Mouse (Mus musculus) intestine, embryonic 16.5 days (tissue): Measurements from ENCODE around the gene Adprm. TPM values are rescaled to one million over a fixed set of nuclear protein-coding genes. Genes with fewer than 3 reads are reported as not detected.
"Not testable (repeated sequence)": the region's sequence is repeated elsewhere in the genome, so short reads cannot be mapped to it uniquely, and the experiment has no call there.

Experiments used
- ATAC-seq: fragments of 200-750 bp; cut with Nextera tagmentation; 2 replicates; pipeline ENCODE4 v1.8.0; 2017; ENCODE audit warnings: moderate TSS enrichment, moderate library complexity
- H3K27ac ChIP-seq: fragments of 300-500 bp; sonication (generic); 2 replicates; pipeline ENCODE4 v1.5.1; 2014; ENCODE audit warnings: mild to moderate bottlenecking, low read length
- H3K27me3 ChIP-seq: fragments of 300-500 bp; sonication (generic); replicated peaks from 2 replicates; pipeline ENCODE4 v1.6.1; 2014; ENCODE audit warnings: low read length, control low read depth, mixed read lengths; ENCODE audit not compliant: control insufficient read depth, insufficient read depth
- H3K36me3 ChIP-seq: fragments of 300-500 bp; sonication (generic); 2 replicates; pipeline ENCODE4 v1.6.1; 2014; ENCODE audit warnings: low read length, control low read depth; ENCODE audit not compliant: control insufficient read depth, insufficient read depth
- H3K4me1 ChIP-seq: fragments of 300-500 bp; sonication (generic); 2 replicates; pipeline ENCODE4 v1.6.1; 2014; ENCODE audit warnings: low read length, control low read depth, mixed read lengths; ENCODE audit not compliant: control insufficient read depth, insufficient read depth
- H3K4me2 ChIP-seq: fragments of 300-500 bp; sonication (generic); 2 replicates; pipeline ENCODE4 v1.6.1; 2014; ENCODE audit warnings: low read depth, low read length, control low read depth
- H3K4me3 ChIP-seq: fragments of 300-500 bp; sonication (generic); 2 replicates; pipeline ENCODE4 v1.5.1; 2014; ENCODE audit warnings: mild to moderate bottlenecking, low read length
- H3K9ac ChIP-seq: fragments of 300-500 bp; sonication (generic); 2 replicates; pipeline ENCODE4 v1.6.1; 2014; ENCODE audit warnings: low read depth, low read length
- H3K9me3 ChIP-seq: fragments of 300-500 bp; sonication (generic); 2 replicates; pipeline ENCODE4 v1.6.1; 2016; ENCODE audit warnings: low read length, control low read depth; ENCODE audit not compliant: control insufficient read depth
- WGBS: fragments of 180-500 bp; shearing (Covaris S2); extraction: QIAGEN DNeasy Blood & Tissue Kit; methylation state at CpG from one replicate; pipeline ENCODE4 v1.1.7; 2014; 5-methylcytosine and 5-hydroxymethylcytosine counted together
- polyA plus RNA-seq: library from polyadenylated mRNA; unstranded; fragments of >200 nt; fragmentation: Nextera tagmentation; extraction: Ambion mirVana; gene quantifications from 2 replicates; pipeline ENCODE4 v1.2.1, GENCODE M21; 2015

The Adprm gene
- polyA plus RNA-seq, 1 experiment from 2014 or later, result 22.1 TPM

DNA sequence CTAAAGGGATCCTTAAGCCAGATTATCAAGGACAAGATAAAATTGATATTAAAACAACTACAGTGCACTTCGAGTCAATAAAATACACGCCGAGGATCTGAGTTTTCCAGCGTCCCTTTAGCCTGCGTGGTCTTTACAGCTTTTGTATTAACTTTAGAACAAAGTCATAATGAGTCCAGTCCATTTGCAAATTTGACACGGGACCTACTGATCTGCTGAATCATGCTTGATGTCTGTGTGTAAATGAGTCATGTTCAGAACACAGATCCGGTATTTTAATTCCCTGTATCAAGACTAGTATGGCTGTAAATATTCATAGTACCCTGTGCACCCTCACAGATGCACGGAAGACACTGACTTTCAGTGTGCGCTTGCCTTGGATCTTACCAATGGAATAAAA lies 15.5 kb downstream of the Adprm start:
- WGBS, result 94% methylated on average over 9 of the region's 9 CpGs
- no peak for ATAC-seq
- H3K27me3 ChIP-seq, result no peaks in the 10 kb centered on the region
- no peaks in the 10 kb centered on the region for H3K9me3 ChIP-seq
- H3K4me2 ChIP-seq, result no peak overlapping the region
- H3K27ac ChIP-seq, result no peak overlapping the region
- H3K9ac ChIP-seq, result no peak overlapping the region
- H3K4me3 ChIP-seq, result no peak overlapping the region
- peaks cover 3% of the 10 kb centered on the region; the same call in 1 of the 2 replicates for H3K4me1 ChIP-seq
- H3K36me3 ChIP-seq, result peaks cover 8% of the 10 kb centered on the region

DNA sequence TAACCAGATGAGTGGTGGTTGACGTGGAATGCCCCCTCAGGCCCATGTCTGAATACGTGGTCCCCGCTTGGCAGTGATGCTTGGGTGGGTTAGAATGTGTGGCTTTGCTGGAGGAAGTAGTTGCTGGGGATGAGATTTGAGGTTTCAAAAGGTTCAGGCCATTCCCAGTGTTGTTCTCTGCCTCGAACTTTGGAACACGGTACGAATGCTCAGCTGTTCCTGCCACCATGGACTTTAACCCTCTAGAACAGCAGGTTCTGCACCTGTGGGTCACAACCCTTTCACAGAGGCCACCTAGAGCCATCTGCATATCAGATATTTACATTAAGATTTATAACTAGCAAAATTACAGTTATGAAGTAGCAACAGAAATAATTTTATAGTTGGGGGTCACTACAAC lies 16.2 kb downstream of the Adprm start:
- Histone ChIP-seq H3K4me3 (no peak overlapping the region), H3K9me3 (no peaks in the 10 kb centered on the region), H3K27ac (no peak overlapping the region), H3K36me3 (peaks cover 8% of the 10 kb centered on the region), H3K27me3 (no peaks in the 10 kb centered on the region), H3K4me1 (peaks cover 8% of the 10 kb centered on the region; the same call in 1 of the 2 replicates), H3K9ac (no peak overlapping the region), H3K4me2 (no peak overlapping the region)
- WGBS, result 84% methylated on average over 6 of the region's 6 CpGs
- no peak for ATAC-seq

DNA sequence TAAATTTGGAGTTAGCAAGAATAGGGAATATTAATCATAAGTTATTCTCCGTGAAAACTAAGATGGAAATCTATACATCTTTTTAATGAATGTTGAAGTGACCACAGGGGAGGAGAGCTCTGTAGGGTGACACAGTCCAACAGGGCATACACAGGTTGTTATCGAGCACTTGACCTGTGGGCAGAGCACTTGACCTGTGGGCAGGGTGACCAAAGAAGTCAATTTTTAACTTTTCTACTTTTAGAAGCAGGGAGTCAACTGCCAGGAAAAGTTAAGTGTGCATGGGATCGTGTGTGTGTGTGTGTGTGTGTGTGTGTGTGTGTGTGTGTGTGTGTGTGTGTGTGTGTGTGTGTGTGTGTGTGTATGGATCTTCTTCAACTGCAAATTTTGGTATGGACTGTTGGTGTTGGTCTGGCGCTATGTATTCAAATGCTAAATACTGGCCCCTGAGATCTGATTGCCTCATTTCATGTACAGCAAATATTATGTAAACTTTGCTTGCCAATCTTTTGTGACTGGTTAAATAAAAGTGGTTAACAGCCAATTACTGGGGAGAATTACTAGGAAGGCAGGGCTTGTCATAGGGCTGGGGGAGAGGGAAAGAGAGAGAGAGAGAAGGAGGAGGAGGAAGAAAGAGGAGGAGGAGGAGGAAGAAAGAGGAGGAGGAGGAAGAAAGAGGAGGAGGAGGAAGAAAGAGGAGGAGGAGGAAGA lies 17.5 kb downstream of the Adprm start:
- no peak overlapping the region for H3K27ac ChIP-seq
- H3K4me1 ChIP-seq, result peaks cover 8% of the 10 kb centered on the region; the same call in 1 of the 2 replicates
- H3K27me3 ChIP-seq, result no peaks in the 10 kb centered on the region
- no peak overlapping the region for H3K4me2 ChIP-seq
- H3K4me3 ChIP-seq, result no peak overlapping the region
- no peak overlapping the region for H3K9ac ChIP-seq
- 0 out of 2 replicates have a peak, but pooled peaks cover 4% of the 10 kb centered on the region for H3K36me3 ChIP-seq
- no peak for ATAC-seq
- H3K9me3 ChIP-seq, result no peaks in the 10 kb centered on the region
- 68% methylated on average over 4 of the region's 4 CpGs for WGBS

DNA sequence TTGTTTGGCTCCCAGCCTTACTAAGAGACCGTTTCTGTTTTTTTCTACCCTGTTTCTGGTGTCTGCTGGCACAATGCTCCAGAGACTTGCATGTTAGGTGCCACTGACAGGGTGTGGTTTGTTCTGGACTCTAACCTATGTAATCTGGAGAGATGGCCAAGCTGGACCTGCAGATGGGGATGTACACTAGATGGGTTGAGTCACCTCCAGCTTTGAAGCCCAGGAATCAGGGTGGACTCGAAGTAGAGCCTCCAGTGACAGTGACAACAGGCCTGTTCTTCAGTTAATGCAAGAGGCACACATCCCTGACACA lies 20.8 kb downstream of the Adprm start:
- ATAC-seq, result peak; percentile 78
- Histone ChIP-seq H3K27me3 (no peaks in the 10 kb centered on the region), H3K36me3 (no peaks in the 10 kb centered on the region), H3K4me3 (no peak overlapping the region), H3K4me1 (peaks cover 8% of the 10 kb centered on the region; the same call in 1 of the 2 replicates), H3K27ac (peak overlapping the region; percentile 74), H3K4me2 (0 out of 2 replicates have a peak overlapping the region, but pooled peaks have one; percentile 26), H3K9me3 (no peaks in the 10 kb centered on the region), H3K9ac (no peak overlapping the region)
- 40% methylated on average over 2 of the region's 2 CpGs for WGBS

DNA sequence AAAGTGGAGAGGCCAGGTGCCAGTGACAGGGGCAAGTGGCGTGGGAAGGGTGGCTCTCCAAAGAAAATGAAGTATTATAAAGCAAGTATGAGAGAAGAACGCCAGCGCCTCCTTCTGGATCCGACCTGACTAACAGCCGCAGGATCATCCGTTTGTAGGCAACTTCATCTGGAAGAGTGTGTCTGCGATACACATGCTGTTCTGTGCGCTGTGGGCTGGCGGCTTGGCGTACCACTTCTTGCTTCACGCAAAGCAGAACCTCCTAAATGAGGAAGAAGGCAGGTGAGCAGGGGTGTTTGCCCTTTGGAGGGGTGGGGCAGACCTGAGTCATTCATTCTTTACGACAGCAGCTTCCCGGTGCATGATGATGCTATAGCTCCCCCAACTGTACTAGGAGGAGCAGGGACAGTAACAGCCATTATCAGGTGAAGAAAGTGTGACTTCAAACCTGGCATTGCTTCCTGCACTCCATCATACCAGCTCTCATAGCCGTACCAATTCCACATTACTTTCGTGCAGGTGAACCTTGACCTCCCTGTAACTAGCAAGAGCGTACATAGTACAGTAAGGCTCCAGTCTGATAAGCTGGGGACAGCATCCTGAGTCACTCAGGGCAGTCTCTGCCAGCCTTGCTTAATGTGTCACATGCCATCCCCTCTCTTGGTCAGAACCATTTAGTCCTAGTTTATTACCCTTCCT lies 21.3 kb downstream of the Adprm start:
- no peaks in the 10 kb centered on the region for H3K36me3 ChIP-seq
- H3K4me1 ChIP-seq, result peaks cover 8% of the 10 kb centered on the region; the same call in 1 of the 2 replicates
- peak overlapping the region; percentile 15; the same call in 1 of the 2 replicates for H3K4me3 ChIP-seq
- no peaks in the 10 kb centered on the region for H3K9me3 ChIP-seq
- peak overlapping the region; percentile 74 for H3K27ac ChIP-seq
- no peak overlapping the region for H3K9ac ChIP-seq
- no peaks in the 10 kb centered on the region for H3K27me3 ChIP-seq
- H3K4me2 ChIP-seq, result peak overlapping the region; percentile 26; the same call in 1 of the 2 replicates
- ATAC-seq, result peak; percentile 96
- WGBS, result 47% methylated on average over 16 of the region's 16 CpGs

DNA sequence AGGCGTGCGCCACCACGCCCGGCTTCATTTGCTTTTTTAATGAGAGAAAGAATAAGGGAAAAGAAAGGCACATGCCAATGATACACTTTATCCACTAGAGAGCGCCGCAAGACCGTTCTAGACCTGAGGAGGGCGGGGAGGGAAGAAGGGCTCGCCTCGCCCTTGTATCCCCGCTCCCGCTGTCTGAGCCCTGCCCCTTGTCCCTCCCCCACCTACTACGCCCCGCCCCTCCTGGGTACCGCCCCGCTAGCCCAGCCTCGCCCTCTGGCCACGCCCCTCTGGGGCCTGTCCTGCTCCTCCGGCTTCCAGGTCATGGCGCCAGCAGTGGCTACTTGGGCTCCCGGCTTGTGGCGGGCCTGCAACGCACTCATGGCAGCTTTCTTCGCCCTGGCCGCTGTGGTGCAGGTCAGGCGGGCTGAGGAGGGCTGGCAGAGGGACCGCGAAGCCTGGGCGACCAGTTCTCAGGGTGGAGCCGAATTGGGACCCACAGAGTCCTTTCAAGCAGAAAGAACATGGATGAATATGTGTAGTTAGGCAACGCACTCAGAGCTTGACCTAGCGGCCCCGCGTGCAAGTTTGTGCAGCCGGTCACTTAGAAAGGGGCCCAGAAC lies 27.4 kb downstream of the Adprm start, which contains the start of gene Tmem220:
Gene Tmem220, plus strand, starts transcription at position 288 of the 611 bp plus-strand sequence.
- Histone ChIP-seq H3K4me3 (peak within 1 kb of the TSS; percentile 65), H3K36me3 (no peaks in the 10 kb centered on the region), H3K9ac (peak within 1 kb of the TSS; percentile 81), H3K4me2 (peak within 1 kb of the TSS; percentile 84), H3K27me3 (no peaks in the 10 kb centered on the region), H3K4me1 (0 out of 2 replicates have a peak, but pooled peaks cover 9% of the 10 kb centered on the region), H3K9me3 (no peaks in the 10 kb centered on the region), H3K27ac (peak within 1 kb of the TSS; percentile 45)
- 1% methylated on average over 35 of the region's 35 CpGs for WGBS
- peak; percentile 96 for ATAC-seq

DNA sequence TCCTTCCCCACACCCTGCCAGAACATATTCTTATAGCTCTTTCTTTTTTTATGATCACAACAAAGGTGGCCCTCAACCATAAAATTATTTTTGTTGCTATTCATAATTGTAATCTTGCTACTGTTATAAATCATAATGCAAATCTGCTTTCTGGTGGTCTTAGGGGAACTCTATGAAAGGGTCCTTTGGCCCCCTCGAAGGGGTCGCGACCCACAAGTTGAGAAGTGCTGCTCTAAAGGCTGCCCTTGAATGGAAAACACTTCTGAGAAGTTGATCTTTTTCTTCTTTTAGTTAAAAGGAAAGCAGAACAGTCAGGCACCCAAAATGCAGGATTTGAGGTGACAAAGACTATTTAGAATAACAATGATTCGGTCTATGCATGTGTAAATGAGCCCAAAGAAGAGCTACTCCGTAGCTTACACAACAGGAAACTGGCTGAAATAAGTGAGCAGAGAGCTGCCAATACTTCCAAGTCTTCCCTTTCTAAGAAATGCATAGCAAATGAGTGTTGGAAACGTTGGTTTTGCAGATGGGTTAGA lies 28.5 kb downstream of the Adprm start:
- Histone ChIP-seq H3K27me3 (no peaks in the 10 kb centered on the region), H3K36me3 (no peaks in the 10 kb centered on the region), H3K9ac (no peak overlapping the region), H3K4me2 (0 out of 2 replicates have a peak overlapping the region, but pooled peaks have one; percentile 84), H3K4me3 (no peak overlapping the region), H3K27ac (no peak overlapping the region), H3K9me3 (no peaks in the 10 kb centered on the region), H3K4me1 (0 out of 2 replicates have a peak, but pooled peaks cover 9% of the 10 kb centered on the region)
- WGBS, result 41% methylated on average over 6 of the region's 6 CpGs
- no peak for ATAC-seq

DNA sequence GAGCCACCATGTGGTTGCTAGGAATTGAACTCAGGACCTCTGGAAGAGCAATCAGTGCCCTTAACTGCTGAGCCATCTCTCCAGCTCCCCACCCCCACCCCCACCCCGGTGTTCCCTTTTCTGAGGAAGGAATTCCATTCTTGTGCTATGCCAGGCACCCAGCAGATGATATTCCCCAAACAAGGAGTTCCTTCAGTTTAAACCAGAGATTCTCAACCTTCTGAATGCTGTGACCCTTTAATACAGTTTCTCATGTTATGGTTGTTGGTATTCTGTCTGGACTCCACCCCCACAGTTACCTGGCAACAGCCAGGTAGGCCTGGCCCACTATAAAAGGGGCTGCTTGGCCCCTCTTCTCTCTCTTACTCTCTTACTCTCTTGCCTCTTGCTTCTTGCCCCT lies 29.2 kb downstream of the Adprm start:
- H3K36me3 ChIP-seq, H3K4me3 ChIP-seq, H3K9me3 ChIP-seq, ATAC-seq, H3K27ac ChIP-seq, H3K9ac ChIP-seq, H3K27me3 ChIP-seq, H3K4me2 ChIP-seq: not testable (repeated sequence)
- H3K4me1 ChIP-seq, result peaks cover 12% of the 10 kb centered on the region
- 87% methylated on average over 1 of the region's 1 CpGs for WGBS
